Mouse (Mus musculus) cerebellum, adult 11-12 months (tissue): ENCODE results near the gene Coil.
A peak's percentile ranks its signal among the peaks of the same experiment; 100 is the strongest.

Experiments
- DNase-seq: peaks from one replicate; pipeline ENCODE4 v3.0.0; 2022

Coil gene

DNA sequence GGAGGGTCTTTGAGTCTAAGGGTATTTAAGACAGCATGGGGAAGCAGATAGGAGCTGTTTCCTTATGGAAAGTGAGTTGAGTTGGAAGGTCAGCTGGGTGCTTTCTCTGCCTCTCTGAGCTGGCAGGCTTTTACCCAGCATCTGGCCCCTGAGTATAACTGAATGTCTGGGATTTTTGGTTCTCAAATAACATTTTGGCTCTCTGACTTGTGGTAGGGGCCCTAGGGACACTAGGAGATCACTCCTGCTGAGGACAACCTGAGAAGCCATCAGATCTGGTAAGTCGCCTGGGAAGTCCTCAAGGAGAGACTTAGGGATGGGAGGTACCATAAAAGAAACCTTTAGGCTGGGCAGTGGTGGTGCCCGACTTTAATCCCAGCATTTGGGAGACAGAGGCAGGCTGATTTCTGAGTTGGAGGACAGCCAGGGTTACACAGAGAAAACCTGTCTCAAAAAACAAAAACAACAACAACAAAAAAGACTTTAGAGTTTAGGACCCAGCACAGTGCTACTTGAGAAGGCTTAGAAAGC lies at the start of gene Coil:
TSS of gene Coil (plus strand) at position 51 of the 531 bp plus-strand sequence.
- DNase-seq = no peak

DNA sequence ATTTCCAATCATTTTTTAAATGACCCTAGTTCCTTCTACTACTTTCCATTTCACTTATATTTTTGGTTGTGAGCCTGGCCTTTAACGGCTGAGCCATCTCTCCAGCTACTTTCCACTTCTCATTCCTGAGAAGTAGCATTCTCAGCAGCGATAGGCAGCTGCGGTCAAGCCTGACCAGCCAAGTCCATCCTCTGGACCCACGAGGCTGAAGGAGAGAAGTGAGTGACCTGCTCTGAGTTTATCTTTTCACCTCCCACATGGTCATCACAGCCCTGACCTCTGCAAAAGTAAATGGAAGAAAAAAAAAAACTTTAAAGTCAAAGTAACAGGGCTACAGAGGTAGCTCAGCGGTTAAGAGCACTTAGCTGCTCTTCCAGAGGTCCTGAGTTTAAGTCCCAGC lies 43.5 kb upstream of the Coil start:
- no peak for DNase-seq

DNA sequence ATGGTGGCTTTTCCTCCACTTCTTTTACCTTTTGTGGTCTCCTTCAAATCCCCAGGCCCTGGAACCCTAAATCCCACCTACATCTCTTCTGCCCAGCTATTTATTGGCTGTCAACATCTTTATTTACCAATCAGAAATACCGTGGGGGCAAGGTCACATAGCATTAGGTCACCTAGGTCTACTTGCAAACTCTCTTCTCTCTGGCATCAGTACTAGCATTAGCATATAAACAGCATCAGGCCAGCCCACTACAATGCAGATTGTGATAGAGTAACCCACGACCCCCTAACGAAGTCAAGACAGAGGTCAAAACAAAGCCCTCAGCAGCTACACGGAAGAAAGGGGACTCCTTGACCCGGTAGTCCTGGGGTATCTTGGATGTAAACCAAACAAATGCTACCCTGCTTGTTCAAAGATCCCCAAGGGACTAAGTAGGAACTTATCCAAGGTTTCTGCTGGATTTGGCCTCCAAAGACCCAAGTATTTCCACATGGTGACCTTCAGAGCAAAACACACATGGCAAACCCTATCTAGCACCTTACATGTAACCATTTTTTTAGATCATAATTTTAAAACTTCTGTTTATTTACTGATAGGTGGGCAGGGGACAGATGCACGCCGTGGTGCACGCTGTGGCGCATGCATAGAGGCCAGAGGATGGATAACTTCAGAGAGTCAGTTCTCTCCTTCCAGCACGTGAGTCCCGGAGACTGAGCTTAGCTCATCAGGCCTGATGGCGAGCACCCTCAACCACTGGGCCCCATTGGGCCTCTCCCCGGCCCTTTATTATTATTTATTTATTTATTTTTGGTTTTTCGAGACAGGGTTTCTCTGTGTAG lies 38.1 kb upstream of the Coil start:
- no peak for DNase-seq

DNA sequence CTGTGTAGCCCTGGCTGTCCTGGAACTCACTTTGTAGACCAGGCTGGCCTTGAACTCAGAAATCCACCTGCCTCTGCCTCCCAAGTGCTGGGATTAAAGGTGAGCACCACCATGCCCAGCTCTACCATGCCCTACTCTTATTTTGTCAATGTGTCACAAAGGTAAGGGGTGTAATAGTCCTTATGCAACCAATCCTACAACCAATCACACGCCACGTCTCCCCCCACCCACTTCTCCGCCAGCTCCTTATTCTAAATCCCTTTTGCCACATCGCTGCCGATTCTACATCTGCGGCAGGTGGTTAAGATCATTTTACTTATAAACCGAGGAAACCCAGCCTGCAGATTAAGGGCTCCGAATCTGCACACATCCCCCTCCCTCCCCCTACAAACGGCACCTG lies 37.0 kb upstream of the Coil start:
- no peak for DNase-seq

DNA sequence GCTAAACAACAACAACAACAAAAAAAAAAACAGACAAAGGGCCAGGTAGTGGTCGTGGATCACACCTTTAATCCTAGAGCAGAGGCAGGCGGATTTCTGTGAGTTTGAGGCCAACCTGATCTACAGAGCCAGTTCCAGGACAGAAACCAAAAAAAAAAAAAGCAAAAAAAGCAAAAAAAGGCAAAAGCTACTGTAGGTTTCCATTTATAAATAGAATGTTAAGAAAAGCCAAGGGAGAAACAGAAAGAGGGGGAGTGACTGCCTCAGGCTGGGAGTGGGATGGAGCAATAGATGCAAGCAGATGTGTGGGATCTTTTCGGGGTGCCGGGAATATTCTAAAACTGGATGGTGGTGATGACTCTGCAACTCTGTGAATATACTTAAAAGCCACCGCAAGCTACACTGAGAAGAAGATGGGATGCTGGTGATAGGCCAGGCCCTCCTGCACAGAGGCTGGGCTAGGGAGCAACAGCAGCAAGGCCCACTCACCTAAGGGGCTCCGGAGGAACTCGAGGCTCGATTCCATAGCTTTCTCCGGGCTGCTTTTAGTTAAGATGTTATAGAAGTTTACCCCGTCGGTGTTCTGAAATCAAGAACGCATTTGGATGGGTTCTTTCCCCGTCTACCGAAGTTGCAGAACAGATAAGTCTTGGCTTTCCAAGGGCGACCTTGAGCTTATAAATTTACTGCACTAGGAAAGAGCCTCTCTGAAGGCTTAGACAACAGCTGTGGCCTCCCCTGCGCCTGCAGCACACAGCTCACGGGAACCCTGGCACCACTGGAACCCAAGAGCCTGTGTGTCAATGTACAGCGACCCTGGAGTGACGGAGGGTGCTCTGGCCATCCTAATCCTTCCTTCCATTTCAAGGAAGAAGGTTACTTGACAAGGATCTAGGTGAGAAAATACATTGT lies 35.7 kb upstream of the Coil start:
- no peak for DNase-seq

DNA sequence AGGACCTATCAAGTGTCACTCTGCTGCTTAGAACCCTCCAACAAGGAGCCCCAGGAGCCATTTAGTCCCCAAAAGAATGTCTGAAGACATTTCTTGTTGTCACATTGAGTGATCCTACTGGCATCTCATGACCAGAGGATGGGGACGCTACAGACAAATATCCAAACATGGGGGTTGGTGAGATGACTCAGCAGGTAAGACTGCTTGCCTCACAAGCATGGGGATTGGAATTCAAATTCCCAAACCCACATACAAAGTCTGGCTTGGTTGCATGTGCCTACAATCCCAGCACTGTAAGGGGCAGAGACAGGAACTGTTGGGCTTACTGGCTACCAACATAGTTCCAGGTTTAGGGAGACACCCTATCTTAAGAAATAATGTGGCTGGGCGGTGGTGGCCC lies 32.2 kb upstream of the Coil start:
- DNase-seq = no peak

DNA sequence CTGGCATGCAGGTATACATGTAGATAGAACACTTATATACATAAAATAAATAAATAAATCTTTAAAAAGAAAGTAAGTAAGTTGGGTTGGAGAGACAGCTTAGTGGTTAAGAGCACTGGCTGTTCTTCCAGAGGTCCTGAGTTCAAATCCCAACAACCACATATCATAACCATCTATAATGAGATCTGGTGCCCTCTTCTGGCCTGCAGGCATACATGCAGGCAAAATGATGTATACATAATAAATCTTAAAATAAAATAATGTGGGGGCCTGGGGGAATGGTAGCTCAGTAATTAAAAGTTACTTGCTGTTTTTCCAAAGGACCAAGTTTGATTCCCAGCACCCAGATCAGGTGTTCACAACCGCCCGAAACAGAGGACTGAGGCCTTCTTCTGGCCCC lies 31.3 kb upstream of the Coil start:
- no peak for DNase-seq

DNA sequence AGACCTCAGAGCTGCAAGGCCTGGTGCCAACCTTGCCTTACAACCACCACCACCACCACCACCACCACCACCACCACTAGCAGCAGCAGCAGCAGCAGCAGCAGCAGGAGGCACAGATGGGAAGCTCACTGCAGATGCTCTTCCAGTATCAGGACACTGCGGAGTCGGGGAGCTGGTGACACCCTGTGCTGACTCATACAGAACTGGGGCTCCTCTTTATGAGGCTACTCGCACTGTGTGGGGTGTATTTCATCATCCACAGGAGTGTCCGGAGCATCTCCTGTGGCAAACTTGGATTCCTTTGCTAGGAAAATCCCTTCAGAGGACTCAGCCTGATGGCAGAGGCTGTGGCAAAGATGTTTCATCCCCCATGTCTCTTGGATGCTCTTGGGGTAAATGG lies 30.4 kb upstream of the Coil start:
- DNase-seq = no peak

DNA sequence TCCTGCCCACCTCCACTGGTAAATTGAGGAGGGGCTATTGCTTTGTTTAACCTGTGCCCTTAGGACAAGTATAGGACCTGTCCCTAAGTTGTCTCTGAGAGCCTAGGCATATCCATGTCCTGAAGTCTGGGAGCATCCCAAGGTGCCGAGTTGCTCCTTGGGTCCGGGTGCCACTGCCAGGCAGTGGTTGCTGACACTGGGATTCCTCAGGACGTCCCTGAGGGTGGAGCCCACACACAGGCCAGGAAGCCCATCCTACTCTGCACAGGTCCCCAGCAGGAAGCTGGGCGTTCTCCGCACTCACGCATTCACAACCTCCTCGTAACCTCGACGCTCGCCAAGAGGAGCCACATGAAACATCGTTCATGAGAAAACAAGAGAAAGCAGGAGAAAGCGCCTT lies 28.6 kb upstream of the Coil start:
- DNase-seq = no peak

DNA sequence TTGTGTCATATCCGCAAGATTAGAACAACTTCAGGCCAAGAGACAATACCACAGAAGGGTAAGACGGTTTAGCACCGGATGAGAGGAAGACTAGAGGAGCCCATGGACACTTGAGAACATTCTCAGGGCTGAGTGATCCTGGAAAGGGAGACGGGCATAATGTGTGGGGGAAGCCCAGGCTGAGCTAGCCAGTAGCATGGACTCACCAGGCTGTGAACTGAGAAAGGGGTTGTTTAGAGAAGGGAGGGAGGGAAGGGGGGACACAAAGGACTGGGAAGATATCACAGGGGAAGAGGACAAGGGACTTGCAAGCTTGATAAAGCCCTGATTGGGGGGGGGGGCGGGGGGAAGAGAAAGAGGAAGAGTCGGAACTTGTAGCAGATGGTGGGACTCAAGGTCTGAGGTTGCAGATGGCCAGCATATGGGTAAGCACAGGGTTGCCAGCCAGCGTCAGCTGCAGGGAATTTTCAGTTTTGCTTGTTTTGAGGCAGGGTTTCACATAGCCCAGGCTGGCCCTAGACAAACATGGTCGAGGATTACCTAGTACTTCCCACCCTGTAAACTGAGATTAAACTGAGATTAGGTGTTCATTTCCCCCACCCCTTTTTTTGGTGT lies 24.0 kb upstream of the Coil start:
- peak; percentile 75 for DNase-seq

DNA sequence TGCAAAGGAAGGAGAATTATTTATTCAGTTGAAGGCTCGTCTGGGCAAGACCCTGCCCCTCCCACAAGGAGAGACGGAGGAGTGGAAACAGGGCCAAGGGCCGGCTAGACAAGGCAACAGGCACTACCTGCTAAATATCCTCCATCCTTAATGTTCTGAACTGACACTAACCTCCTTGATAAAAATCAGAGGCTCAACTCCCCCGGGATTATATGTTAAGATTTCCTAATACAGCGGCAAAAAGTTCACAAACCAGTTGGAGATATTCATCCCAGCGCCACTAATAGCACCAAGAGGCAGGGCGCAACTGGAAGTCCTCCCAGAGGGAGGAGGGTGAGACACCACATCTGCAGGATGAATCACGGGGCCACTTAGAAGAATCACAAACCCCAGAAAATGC lies 21.2 kb upstream of the Coil start:
- no peak for DNase-seq

DNA sequence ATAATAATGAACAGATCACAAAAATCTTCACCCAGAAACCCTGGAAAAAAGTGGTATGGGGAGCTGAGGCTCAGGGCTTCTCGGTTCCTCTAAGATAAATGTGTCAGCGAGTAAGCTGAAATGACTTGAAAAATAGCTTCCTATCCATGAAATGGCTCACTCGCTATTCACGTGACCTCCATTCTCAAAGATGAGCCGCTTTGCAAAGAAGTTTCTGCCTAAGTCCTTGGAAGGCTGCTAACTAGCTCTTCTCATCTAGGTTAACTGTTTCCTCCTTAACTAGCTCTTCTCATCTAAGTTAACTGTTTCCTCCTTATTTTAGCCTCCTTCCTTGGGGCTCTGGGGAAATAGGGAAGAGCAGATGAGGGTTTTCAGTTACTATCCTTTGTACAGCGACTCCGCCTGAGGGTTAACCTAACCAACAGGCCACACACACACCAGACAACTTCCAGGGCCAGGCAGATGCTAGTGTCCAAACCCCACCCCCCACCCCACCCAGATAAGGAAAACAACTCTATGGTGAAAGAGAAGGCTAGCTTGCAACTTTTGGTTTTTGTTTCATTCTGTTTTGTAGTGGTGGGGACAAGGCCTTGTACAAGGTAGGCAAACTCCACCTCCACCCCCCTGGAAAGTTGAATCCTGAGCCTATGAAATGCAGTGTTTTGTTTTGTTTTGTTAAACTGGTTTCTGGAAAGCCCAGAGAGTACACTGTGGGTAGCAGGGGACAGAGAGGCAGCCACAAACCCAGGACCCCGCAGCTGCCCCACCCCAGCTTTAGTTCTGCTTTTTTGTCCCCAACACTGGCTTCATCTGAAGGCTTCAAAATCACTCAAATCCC lies 20.0 kb upstream of the Coil start:
- no peak for DNase-seq

DNA sequence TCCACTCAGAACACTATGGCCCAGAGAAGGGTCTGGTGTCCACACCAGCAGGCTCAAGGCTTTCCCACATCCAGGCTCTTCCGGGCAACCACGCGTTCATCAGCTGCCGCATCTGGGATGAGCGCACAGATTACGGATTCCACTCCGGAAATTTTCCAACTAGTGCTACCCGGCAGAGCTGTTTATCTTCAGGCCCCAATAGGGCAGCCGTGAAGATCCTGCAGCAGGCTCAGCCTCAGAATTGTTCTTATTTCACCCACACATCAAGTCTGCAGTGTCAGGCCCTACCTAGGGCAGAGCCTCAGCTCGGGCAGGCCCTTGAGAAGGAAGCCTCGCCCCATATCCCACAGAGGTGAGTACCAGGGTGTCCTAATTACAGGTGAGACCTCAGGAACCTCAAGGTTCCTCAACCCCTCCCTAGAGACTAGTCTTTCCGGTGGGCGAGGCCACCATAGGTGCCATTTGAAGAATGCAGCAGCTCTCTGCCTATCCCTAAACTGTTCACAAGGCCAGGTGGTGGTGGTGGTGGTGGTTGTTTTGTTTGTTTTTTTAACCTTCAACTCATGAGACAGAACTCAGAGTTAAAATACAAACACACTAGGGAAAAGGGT lies 19.3 kb upstream of the Coil start:
- DNase-seq = no peak

DNA sequence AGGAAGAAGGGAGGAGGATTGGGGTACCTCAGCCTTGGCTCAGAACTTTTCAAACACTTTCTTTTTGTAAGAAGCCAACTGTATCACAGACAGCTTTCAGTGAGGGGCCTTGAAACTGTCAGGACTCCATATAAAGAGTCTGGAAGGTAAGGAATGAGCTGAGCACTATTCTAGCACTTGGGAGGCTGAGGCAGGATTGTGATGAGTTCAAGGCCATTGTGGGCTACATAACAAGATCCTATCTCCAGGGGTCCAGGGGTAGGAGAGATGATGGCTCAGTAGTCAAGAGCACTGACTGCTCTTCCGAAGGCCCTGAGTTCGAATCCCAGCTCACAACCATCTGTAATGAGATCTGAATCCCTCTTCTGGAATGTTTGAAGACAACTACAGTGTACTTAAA lies 18.5 kb upstream of the Coil start:
- DNase-seq = no peak

DNA sequence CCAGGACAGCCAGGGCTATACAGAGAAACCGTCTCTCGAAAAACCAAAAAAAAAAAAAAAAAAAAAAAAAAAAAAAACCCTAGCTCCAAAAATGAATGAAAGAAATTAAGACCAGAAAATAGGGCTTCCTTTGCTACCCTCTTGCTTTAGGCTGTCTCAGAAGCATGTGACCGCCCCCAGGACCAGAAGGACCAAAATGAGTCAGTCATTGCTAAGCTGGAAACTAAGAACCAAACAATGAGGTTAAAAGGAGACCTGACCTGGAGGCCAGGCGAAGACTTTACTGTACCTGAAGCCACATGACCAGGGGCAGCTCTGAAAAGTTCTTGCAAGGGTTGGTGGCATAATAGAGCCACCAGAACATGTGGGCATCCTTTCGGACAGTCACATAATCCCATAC lies 17.9 kb upstream of the Coil start:
- no peak for DNase-seq

DNA sequence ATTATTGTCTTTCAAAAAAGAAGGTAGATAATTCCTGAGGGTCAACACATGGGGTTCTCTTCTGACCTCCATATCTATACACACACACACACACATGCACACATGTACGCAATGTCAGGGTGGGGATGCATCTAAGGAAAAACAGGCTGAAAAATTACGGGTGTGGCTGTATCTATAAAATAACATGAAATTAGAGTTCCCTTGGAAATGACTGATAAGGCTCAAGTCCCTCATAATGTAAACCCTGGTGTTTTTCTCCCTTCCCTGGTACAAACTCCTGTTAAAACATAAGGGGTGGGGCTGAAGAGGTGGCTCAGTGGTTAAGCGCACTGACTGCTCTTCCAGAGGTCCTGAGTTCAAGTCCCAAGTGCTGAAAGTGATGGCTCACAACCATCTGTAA lies 16.5 kb upstream of the Coil start:
- DNase-seq = no peak

DNA sequence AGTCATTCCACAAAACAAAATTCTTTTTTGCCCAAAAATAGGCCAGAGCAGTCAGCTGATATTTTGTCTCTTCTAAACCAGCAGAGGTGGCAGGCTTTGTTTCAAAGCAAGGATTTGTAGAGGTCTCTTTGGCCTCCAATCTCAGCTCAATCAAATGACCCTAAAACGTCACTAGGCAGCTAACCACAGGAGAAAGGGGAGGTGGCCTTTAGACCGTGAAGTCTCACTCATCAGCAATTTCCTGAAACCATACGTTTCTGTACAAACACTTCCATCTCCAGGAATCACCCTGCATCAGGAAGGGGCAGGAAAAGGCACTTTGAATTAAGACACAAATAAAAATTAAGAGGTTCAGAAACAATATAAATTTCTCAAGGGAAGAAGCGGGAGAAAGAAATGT lies 15.2 kb upstream of the Coil start:
- DNase-seq = no peak

DNA sequence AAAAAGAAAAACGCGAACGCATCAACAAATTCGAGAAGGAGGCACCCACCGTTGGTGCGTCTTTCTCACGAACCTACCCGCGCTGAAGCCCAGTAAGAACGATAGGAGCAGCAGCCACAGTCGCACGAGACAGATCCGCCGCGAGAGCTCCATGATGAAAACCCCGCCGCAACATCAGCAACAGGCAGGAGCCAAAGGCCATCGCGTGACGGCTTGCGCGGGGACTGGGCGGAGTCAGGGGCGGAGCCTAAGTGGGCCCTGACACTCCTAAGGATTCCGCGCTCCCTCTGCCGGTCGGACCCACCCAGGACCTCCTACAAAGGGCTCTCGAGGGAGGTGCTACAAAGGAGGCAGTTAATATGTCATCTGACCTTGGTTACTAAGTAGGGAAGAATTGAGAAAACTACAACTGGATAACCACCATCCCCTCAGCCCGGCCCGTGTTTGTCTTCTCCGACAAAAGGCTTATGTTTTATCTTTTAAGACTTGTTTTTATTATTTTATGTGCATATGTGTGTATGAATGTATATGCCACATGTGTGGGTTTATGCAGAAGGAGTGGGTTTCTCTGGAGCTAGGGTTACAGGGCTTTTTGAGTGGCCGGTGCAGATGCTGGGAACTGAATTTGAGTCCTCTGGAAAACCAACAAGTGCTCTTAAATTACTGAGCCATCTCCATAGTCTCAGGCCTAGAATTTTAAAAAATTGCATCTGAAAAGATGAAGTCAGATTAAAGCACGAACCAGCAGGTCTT lies 14.7 kb upstream of the Coil start, which contains the start of gene Scpep1:
TSS of gene Scpep1 (minus strand) at position 249 of the 753 bp plus-strand sequence.
- DNase-seq = peak; percentile 95

DNA sequence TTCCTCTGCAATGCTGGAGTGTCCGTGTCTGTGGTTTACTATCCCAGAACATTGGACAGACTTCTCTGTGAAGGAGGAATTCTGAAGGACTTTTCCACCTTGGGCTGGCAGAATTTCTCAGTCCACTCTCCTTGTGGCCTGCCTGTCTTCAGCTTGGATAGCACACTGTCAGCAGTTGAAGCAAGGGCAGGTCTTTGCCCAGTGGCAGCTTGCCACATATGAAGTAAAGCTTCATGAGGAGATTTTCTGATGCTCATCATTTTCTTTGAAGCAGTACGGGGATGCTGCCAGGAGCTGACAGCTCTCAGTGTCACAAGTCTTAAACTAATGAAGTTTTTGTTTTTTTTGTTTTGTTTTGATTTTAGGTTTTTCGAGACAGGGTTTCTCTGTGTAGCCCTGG lies 11.2 kb upstream of the Coil start:
- no peak for DNase-seq

DNA sequence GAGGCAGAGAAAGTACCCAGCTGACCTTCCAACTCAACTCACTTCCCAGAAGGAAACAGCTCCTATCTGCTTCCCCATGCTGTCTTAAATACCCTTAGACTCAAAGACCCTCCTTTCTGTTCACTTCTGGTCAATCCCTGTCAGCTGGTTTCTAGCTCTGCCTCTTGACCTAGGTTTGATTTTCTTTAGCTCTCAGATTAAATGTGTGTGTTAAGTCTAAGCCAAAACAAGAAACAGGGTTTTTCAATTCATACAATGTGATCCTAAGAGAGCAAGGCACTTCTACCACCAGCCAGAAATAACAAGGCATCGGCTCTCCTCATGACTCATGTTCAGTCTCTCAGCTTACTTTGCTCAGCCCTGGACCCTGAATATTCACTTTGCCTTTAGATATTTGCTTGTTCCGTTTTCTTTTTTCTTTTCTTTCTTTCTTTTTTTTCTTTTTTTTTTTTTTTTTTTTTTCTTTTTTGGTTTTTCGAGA lies 3.1 kb upstream of the Coil start, which contains the start of gene Elobl:
TSS of gene Elobl (minus strand) at position 51 of the 481 bp plus-strand sequence.
- no peak for DNase-seq
